Mouse (Mus musculus): ENCODE data around the gene Tpx2.

- no peak for TF ChIP-seq CTCF (IDR thresholded peaks at IDR 0.05; ENCODE audit: low read depth)
- no peak for TF ChIP-seq EP300 (IDR thresholded peaks at IDR 0.05; ENCODE audit: low read depth)
Observed at GRCm38 (mm10) chr2:152931456-152932160, 83.8 kb downstream of the Tpx2 start.

Data from liver, postnatal 0 days (tissue).